Mouse (Mus musculus): ENCODE measurements around the gene Amacr. TPM values are rescaled to one million over a fixed set of nuclear protein-coding genes. Genes with fewer than 3 reads are reported as not detected.
"Not testable (repeated sequence)": the region's sequence is repeated elsewhere in the genome, so short reads cannot be mapped to it uniquely, and the experiment has no call there.

The Amacr gene
- total and polyA plus RNA-seq, 3 experiments = 7.5 to 22.0 (median 18.9) TPM

GRCm38 (mm10) chr15:10986477-10986876 is 4.9 kb downstream of the Amacr start:
- not testable (repeated sequence) for DNase-seq

- DNase-seq = no peak
These were observed 8.9 kb downstream of the Amacr start for GRCm38 (mm10) chr15:10990411-10990810.

GRCm38 (mm10) chr15:10991566-10991965 is 10.0 kb downstream of the Amacr start:
- DNase-seq = no peak

- DNase-seq = no peak
These were observed 18.3 kb downstream of the Amacr start for GRCm38 (mm10) chr15:10999832-11000231.

GRCm38 (mm10) chr15:11000421-11000820 is 18.9 kb downstream of the Amacr start, which contains the start of gene Slc45a2:
TSS of gene Slc45a2 (plus strand) at chr15:11000721.
- DNase-seq = no peak

- no peak for DNase-seq
These were observed 22.2 kb downstream of the Amacr start for GRCm38 (mm10) chr15:11003791-11004190.

- no peak for DNase-seq
These were observed 23.1 kb downstream of the Amacr start for GRCm38 (mm10) chr15:11004646-11005045.

- DNase-seq = no peak
These were observed 27.2 kb downstream of the Amacr start for GRCm38 (mm10) chr15:11008756-11009155.

- no peak for DNase-seq
These were observed 29.5 kb downstream of the Amacr start for GRCm38 (mm10) chr15:11010976-11011548.

GRCm38 (mm10) chr15:11014931-11015330 is 33.4 kb downstream of the Amacr start:
- no peak for DNase-seq

- no peak for DNase-seq
These were observed 45.4 kb downstream of the Amacr start for GRCm38 (mm10) chr15:11026801-11027561.

GRCm38 (mm10) chr15:11030188-11030587 is 48.6 kb downstream of the Amacr start:
- no peak for DNase-seq

GRCm38 (mm10) chr15:11035947-11036474 is 54.5 kb downstream of the Amacr start:
- DNase-seq = peak; percentile 3

- peak; percentile 7 for DNase-seq
These were observed 55.2 kb downstream of the Amacr start for GRCm38 (mm10) chr15:11036535-11037375.

GRCm38 (mm10) chr15:11037376-11037695 is 55.8 kb downstream of the Amacr start:
- no peak for DNase-seq

GRCm38 (mm10) chr15:11037711-11038110 is 56.2 kb downstream of the Amacr start, which contains the start of gene Rxfp3:
TSS of gene Rxfp3 (minus strand) at chr15:11037991.
- no peak for DNase-seq

GRCm38 (mm10) chr15:11038476-11038875 is 56.9 kb downstream of the Amacr start:
- DNase-seq = peak; percentile 19

- peak; percentile 26 for DNase-seq
These were observed 58.5 kb downstream of the Amacr start for GRCm38 (mm10) chr15:11040067-11040466.

- no peak for DNase-seq
These were observed 59.7 kb downstream of the Amacr start for GRCm38 (mm10) chr15:11041229-11041628.

GRCm38 (mm10) chr15:11042828-11043227 is 61.3 kb downstream of the Amacr start:
- no peak for DNase-seq

All from adrenal gland, adult 2 months (tissue).